Mouse (Mus musculus): ENCODE results near the gene Psmb2. TPM values are rescaled to one million over a fixed set of nuclear protein-coding genes. Genes with fewer than 3 reads are reported as not detected.

Psmb2 gene
- total RNA-seq, 1 experiment from 2014 or later, result 106 TPM

DNA sequence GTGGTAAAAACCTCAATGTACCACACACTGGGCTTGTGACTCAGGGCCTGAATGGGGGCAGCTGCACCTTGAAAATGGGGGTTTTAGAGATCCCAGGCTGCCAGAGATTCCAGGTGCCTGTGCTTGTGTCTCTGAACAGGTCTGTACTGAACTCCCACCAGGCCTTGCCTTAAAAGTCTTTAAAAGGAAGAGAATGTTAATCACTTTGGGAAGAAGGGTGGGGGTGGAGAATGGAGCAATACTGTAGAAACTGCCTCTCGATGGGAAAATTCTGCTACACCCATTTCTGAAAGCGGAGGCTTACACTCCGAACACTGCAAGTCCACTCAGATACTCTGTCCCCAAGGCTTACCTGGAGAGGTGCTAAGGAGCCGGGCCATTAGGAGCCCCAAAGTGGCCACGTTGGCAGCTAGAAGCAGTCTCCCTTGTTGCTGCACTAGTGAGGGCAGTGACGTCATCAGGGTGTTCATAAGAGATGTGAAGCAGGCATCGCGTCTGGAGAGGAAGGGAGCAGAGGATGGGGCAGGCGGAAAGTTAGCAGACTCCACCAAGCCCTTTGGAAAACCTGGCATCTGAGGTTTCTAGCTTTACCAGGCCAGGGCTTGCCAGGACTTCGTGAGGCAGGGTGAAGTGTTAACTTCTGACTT lies 68.9 kb downstream of the Psmb2 start:
- ATAC-seq (replicated peaks in 1 of 2; ENCODE audit: insufficient read depth in 1 of 2, low FRiP score in 2 of 2, low TSS enrichment in 1 of 2, low read depth in 1 of 2, poor library complexity in 2 of 2, severe bottlenecking in 2 of 2), result no peak

- no peak for ATAC-seq (replicated peaks in 1 of 2; ENCODE audit: insufficient read depth in 1 of 2, low FRiP score in 2 of 2, low TSS enrichment in 1 of 2, low read depth in 1 of 2, poor library complexity in 2 of 2, severe bottlenecking in 2 of 2)
Observed at GRCm38 (mm10) chr4:126748381-126748780, 71.0 kb downstream of the Psmb2 start.

DNA sequence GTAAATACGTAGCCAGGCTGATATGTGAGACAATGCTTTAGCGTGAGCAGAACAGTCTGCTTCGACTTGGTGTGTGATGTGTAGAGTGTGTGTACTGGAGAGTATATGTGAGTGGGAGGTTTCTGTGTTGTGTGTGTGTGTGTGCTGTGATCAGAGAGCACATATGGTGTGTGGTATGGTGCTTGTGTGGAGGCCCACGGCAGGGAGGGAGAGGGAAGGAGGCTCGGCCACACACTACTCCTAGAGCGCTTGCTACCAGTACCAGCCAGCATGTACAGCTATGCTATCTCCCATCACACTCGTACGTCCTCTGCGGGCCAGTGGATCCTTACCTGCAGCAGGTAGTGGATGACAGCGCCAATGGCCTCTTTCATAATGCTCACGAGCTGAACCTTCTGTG lies 72.1 kb downstream of the Psmb2 start:
- no peak for ATAC-seq (replicated peaks in 1 of 2; ENCODE audit: insufficient read depth in 1 of 2, low FRiP score in 2 of 2, low TSS enrichment in 1 of 2, low read depth in 1 of 2, poor library complexity in 2 of 2, severe bottlenecking in 2 of 2)

GRCm38 (mm10) chr4:126750046-126750683 lies 72.7 kb downstream of the Psmb2 start:
- ATAC-seq (replicated peaks in 1 of 2; ENCODE audit: insufficient read depth in 1 of 2, low FRiP score in 2 of 2, low TSS enrichment in 1 of 2, low read depth in 1 of 2, poor library complexity in 2 of 2, severe bottlenecking in 2 of 2), result no peak

DNA sequence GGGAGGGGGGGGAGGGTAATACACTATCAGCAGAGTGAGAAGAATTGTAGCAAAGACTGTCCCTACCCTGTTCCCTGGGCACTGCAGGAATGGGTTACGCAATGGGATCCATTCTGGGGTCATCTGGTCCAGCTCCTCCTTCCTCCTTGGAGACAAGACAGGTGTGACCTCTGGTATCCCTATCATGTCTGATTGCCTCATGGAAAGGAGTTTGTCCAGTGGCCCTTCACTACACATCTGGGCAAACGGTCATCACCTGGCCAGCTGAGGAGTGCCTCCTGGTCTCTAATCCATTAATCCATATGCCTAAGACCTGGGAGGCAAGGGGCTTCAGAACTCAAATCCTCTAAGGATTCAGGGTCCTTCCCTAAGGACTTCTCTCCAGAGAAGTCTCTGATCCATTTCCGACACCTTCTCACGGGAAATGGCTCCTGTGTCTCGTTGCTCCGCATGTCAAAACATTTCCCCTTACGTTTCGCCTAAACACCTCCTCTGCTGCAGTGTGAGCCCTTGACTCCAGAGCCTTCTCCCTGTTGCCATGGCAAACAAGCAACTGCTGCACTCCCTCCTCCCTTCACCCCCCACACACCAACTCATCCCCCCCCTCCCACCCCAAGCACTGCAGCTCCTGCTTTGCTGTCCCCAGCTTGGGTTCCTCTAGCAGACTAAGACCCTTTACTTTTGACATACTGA lies 73.6 kb downstream of the Psmb2 start:
- no peak for ATAC-seq (replicated peaks in 1 of 2; ENCODE audit: insufficient read depth in 1 of 2, low FRiP score in 2 of 2, low TSS enrichment in 1 of 2, low read depth in 1 of 2, poor library complexity in 2 of 2, severe bottlenecking in 2 of 2)

DNA sequence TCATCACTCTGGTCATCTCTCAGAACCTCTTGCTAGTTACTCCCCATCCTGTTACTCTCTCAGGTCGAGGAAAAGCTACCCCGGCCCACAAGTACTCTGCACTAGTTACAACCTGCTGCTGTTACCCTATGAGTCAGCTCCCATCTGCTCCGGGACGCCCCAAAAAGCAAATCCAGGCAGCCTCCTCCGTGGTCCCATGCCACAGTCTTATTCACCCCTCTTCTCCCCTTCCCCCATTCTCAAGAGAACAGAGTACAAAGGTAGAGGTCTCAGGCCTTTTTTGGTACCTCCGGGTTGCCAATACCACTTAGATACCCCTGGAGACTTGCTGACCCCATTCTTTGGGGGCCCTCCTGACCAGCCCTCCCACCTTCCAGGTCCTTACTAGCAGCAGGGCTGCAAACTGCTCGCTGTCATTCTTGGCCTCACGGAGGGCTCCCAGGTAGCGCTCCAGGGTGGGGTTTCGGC lies 74.2 kb downstream of the Psmb2 start:
- no peak for ATAC-seq (replicated peaks in 1 of 2; ENCODE audit: insufficient read depth in 1 of 2, low FRiP score in 2 of 2, low TSS enrichment in 1 of 2, low read depth in 1 of 2, poor library complexity in 2 of 2, severe bottlenecking in 2 of 2)

DNA sequence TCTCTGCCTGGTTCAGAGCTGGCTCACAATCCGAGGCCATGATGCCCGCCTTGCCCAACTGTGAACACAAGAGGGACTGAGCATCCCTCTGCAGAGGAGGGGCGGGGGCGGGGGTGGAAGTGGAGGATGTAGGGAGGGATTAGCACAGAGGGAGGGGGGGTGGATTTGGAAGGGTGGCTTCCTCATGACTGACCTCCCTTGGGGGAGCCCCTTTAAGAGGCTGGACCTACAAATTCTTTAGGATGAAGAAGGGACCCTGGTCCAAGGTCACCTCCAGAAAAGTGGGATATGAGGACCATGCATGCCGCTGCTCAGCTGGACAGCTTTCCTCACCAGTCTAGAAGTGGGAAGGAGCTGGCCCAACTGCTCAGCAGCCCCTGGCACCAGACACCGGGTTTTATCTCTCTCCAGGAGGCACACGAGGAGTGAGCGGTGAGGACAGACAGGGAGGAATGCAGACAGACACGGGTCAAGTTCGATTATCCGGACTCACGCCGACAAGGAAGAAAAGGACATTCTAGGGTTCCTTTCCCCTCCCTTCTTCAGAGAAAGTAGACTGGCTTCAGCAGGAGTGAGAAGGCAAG lies 74.7 kb downstream of the Psmb2 start:
- no peak for ATAC-seq (replicated peaks in 1 of 2; ENCODE audit: insufficient read depth in 1 of 2, low FRiP score in 2 of 2, low TSS enrichment in 1 of 2, low read depth in 1 of 2, poor library complexity in 2 of 2, severe bottlenecking in 2 of 2)

DNA sequence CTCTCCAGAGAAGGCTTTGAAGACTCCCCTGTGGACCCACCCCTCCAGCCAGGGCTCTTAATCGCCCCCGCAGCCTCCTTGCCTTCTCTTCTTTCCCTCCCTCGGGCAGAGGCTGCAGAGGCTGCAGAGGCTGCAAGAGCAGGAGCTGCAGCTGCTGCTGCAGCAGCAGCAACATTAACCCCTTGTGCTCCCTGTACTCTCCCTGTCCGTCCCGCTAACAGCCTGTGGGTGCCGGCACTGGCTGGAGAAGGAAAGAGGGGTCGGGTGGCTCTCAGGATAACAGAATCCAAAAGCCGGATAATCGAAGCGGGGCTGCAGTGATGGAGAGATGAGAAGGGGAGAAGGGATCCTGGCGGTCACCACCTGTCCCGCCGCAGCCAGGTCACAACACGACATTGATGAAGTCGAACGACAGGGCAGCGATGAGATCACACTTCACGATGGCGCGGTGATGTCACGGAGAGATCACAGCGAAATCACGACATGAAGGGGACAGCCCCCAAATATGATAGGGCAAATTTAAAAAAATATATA lies 75.2 kb downstream of the Psmb2 start:
- peak in 1 of 2 experiments; percentile 12; a peak in 1 of 4 replicates for ATAC-seq (replicated peaks in 1 of 2; ENCODE audit: insufficient read depth in 1 of 2, low FRiP score in 2 of 2, low TSS enrichment in 1 of 2, low read depth in 1 of 2, poor library complexity in 2 of 2, severe bottlenecking in 2 of 2)

DNA sequence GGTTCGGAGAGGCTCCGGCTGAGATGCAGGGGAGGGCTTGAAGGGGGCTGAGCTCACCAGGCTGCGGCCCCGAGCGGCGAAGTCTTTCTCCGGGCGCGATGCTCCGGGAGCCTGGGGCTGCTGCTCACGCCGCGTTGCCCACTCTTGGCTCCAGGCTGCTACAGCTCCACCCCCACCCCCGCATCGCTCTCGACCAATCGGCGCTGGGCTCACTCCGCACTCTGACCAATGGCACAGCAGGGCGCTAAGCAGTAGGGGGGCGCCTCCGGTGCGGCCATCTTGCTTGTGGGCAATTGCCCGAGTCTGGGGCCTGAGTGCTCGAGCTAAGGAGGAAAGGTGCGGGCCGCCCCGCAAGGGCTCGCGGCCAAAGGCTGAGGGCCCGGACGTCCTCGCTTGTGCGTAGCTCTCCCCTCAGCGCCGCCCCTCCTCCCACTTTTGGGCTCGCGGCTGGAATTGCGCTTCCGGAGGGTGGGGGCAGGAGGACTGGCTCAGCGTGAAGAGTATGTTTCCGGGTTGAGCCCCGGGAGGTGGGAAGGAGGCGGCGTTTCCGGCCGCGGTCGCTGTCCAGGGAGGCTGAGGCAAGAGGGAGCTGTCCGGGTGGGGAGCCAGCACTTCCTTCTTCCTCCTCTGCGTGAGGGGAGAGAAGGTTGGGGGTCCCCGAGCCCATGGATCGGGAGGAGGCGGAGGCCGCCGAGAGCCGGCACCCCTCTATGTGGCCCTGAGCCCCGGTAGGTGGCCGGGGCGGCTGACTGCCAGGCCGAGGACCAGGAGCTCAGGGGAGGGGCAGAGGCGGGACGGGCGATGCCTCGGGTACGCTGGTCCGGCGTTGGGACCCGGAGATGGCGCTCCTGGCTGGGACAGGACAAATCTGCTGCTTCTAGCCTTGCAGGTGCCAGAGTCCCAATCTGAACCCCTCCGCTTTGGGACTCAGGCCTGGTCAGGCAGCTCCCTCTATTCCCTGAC lies 76.1 kb downstream of the Psmb2 start, which contains the start of the genes Ncdn and AU040320:
Gene Ncdn (minus strand): TSS at position 171 of the 963 bp plus-strand sequence.
Gene AU040320 (plus strand): TSS at position 277 of the 963 bp plus-strand sequence.
- ATAC-seq (replicated peaks in 1 of 2; ENCODE audit: insufficient read depth in 1 of 2, low FRiP score in 2 of 2, low TSS enrichment in 1 of 2, low read depth in 1 of 2, poor library complexity in 2 of 2, severe bottlenecking in 2 of 2), result peak; percentile 96 to 98

DNA sequence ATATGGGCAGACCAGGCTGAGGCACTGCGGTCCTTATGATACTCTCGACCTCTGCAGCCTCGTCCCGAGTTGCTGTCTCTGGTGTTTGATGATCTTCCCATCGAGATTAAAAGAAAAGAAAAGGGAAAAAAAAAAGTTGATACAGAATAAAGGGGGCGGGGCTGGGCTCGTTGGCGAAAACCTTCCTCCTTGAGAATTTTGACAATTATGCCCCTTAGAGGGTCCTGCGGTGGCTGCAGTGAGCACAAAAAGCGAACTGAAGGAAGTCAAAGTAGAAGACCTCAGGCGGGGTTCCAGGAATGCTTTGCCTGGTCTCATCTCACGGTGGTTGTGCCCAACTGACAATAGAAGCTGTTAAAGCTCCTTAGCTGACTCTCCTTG lies 76.8 kb downstream of the Psmb2 start:
- no peak for ATAC-seq (replicated peaks in 1 of 2; ENCODE audit: insufficient read depth in 1 of 2, low FRiP score in 2 of 2, low TSS enrichment in 1 of 2, low read depth in 1 of 2, poor library complexity in 2 of 2, severe bottlenecking in 2 of 2)

DNA sequence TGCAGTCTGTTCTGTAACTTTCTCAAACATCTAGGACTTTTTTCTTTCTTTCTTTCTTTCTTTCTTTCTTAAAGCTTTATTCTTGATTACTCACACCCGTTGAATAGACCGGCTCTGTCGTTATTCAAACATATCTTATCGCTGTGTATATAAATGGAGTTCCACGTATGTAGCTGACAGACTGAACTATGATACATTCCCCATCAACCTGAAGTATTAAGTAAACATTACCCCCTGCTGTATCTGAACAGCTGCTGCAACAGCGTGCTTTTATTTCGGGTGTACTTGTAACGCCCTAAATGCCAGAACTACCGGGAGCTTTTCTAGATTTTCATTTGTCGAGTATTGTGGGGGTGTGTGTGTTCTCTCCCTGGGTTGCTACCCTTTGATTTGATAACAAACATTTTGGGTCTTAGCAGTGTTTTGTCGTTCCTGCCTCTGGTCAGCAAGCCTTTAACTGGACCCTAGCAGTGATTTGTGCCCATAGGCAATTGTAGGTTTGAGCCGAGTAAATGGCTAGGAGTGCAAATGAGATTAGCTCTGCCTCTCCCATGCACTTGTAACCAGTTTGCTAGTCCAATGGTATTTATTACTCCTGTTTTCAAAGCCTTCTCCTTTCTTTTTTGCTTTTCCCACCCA lies 77.4 kb downstream of the Psmb2 start:
- ATAC-seq (replicated peaks in 1 of 2; ENCODE audit: insufficient read depth in 1 of 2, low FRiP score in 2 of 2, low TSS enrichment in 1 of 2, low read depth in 1 of 2, poor library complexity in 2 of 2, severe bottlenecking in 2 of 2), result no peak

GRCm38 (mm10) chr4:126756766-126757165 lies 79.3 kb downstream of the Psmb2 start:
- no peak for ATAC-seq (replicated peaks in 1 of 2; ENCODE audit: insufficient read depth in 1 of 2, low FRiP score in 2 of 2, low TSS enrichment in 1 of 2, low read depth in 1 of 2, poor library complexity in 2 of 2, severe bottlenecking in 2 of 2)

DNA sequence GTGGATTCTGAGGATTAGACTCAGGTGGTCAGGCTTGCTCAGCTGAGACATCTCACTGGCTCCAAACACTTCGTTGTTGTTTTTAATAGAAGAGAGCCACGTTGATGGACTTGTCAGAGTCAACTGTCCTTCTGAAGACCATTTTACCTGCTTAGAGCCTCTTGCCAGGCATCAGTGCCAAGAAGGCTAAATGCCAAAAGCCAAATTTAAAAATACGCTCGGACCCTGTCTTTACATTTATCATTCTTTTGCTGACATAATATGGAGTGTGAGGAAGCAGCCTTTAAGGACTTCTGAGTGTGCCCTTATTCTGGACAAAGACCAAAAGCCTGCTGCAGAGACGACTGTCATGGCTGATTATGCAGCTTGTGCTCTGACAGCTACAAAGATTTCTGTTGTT lies 80.9 kb downstream of the Psmb2 start:
- no peak for ATAC-seq (replicated peaks in 1 of 2; ENCODE audit: insufficient read depth in 1 of 2, low FRiP score in 2 of 2, low TSS enrichment in 1 of 2, low read depth in 1 of 2, poor library complexity in 2 of 2, severe bottlenecking in 2 of 2)
